Mouse (Mus musculus): Measurements from ENCODE around the gene Nr1h2.
A peak's percentile ranks its signal among the peaks of the same experiment; 100 is the strongest.

Gene Nr1h2

GRCm38 (mm10) chr7:44526414-44527154, 27.2 kb downstream of the Nr1h2 start:
- DNase-seq: no peak

- DNase-seq: peak; percentile 86 to 92
These were observed 28.5 kb downstream of the Nr1h2 start for GRCm38 (mm10) chr7:44525126-44525832.

GRCm38 (mm10) chr7:44524502-44524901, 29.2 kb downstream of the Nr1h2 start, which contains the start of gene Mybpc2:
TSS of gene Mybpc2 (minus strand) at chr7:44524656.
- DNase-seq: peak; percentile 48 to 59

- DNase-seq: no peak
These were observed 30.7 kb downstream of the Nr1h2 start for GRCm38 (mm10) chr7:44523056-44523455.

- peak; percentile 65 to 80 for DNase-seq
These were observed 32.0 kb downstream of the Nr1h2 start for GRCm38 (mm10) chr7:44521710-44522109.

- DNase-seq: no peak
These were observed 32.8 kb downstream of the Nr1h2 start for GRCm38 (mm10) chr7:44520990-44521389.

- no peak for DNase-seq
These were observed 34.4 kb downstream of the Nr1h2 start for GRCm38 (mm10) chr7:44519240-44519913.

- DNase-seq: no peak
These were observed 46.3 kb downstream of the Nr1h2 start for GRCm38 (mm10) chr7:44507491-44507890.

- DNase-seq: peak; percentile 45 to 79
These were observed 52.1 kb downstream of the Nr1h2 start for GRCm38 (mm10) chr7:44501563-44502115.

- DNase-seq: peak in 1 of 2 experiments; percentile 20
These were observed 53.7 kb downstream of the Nr1h2 start for GRCm38 (mm10) chr7:44500046-44500445.
